Mouse (Mus musculus): ENCODE measurements around the gene Wdr5.
"Not testable (repeated sequence)": the region's sequence is repeated elsewhere in the genome, so short reads cannot be mapped to it uniquely, and the experiment has no call there.

Wdr5 gene

DNA sequence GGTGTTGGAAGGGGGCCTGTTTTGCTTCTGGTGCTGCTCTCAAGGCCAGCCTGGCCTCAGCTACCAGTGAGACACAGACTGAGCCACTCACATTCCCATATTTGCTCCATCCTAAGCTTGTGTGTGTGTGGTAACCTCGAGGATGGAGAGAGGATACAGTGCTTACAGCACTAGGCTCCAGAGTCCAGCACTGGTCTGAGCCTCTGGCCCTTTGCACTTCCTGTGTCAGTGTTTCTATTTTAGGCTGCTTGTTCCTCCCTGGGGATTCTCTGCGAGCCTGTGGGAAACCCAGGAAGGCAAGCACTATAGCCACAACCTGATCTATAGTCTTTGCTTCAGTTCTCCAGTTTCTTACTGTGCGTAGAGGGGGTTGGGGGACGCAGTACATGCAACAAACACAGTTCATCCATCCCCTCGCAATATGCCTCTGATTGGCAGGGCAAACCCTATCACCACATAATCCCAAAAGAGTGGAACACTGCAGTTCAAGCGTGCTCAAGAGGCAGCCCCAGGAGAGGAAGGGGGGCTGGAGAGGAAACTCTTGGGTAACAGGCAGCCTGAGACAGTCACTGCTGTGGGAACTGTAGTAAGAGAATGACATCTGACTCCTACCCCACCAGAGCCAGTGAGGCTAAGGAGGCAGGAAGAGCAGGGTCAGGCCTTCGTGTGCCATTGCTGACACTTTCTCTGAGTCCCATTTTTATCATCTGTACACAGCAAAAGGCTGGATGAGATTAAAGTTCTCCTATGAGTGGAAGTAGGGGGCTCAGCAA is 10.7 kb upstream of the Wdr5 start:
- DNase-seq (ENCODE audit: low read depth): no peak

DNA sequence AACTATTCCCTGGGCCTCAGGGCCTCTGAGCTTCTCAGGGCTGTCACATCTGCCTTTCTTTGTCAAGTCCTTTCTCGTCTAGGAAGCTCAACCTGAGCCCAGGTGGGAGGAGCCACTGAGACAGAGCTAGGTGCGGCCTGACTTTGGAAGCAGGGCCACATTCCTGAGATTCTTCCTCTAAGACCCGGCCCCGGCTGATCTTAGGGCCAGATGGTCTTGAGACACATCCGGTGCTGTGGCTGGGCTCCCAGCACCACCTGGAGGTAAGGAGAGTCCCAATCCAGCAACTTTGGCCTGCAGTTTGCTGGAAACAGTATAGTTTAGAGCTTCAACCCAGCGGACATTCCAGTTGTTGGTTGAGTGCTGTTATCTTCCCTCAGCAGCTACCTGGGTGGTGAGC is 9.4 kb upstream of the Wdr5 start:
- no peak for DNase-seq (ENCODE audit: low read depth)

DNA sequence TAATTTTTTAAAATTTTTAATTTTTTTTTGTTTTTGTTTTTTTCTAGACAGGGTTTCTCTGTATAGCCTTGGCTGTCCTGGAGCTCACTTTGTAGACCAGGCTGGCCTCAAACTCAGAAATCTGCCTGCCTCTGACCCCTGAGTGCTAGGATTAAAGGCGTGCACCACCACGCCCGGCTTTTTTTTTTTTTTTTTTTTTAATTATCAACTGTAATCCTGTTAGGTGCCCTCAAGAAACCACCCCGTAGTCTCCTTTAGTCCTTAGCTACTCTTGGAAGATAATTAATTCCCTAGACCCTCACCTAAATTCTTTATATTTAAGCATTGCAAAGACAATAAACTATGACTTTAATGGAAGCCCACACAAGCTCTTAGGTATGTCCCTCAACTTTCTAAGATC is 8.3 kb upstream of the Wdr5 start:
- DNase-seq (ENCODE audit: low read depth): not testable (repeated sequence)

DNA sequence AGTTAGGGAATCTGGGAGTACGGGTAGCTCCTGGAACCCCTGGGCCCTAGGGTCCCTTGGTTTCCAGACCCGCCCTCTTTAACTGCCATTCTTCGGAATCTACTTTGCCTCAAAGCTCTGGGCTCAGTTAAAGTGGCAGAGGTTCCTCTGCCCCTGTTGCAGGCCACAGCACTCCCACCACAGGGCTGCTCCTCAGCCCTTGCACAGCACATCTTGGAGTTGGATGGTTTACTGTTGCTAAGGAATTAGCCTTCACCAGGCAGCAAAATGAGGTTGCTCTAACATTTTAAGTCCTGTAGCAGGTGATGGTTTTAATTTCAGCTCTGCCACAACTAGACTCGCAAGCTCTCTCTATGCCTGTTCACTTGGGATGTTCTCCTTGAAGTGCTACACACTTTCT is 7.4 kb upstream of the Wdr5 start, which contains the start of gene Brd3:
Gene Brd3, minus strand, starts transcription at position 101 of the 400 bp plus-strand sequence.
- DNase-seq (ENCODE audit: low read depth): no peak

DNA sequence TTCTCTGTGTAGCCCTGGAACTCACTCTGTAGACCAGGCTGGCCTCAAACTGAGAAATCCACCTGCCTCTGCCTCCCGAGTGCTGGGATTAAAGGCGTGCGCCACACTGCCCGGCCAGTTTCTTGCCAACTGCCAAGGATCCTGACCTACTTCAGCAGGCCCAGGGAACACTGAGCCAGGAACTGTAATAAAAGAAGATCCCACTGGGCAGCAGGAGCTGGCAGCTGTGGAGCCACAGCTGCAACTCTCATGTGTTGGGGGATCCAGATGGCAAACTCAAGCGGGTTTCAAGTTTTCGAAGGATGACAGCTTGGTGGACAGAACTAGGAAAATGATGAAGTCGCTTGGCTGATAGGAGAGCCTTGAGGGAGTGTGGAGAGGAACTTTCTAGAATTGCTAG is 4.3 kb upstream of the Wdr5 start:
- no peak for DNase-seq (ENCODE audit: low read depth)

DNA sequence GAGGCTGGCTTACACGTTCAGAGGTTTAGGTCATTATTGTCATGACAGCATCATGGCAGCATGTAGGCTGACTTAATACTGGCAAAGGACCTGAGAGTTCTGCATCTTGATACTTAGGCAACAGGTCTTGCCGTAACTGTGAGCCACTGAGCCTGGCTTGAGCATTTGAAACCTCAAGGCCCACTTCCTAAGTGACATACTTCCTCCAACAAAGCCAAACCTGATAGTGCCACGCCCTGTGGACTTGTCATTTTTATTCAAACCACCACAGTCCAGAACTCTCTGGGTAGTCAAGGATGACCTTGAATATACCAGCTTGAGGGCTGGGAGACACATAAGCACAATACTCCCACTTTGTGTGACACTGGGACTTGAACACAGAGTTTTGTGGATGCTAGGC is 2.0 kb upstream of the Wdr5 start:
- no peak for DNase-seq (ENCODE audit: low read depth)

DNA sequence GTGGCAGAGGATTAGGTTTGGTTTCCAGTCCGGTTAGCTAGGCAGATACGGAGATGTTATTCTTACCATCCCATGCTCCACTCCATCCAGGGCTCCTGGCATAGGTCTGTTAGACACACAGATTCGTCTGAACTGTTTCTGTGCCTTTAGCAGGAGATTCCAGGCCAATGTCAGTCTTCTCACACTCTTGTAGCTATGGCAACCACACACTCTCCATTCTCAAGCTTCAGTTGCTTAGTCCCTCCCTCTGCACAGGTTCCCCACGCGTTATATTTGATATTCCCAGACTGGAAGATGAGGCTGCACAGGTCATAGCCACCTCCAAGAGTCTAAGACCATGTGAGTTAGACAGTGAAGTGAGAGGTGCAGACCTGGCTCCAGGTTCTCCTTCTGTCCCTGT is 1.1 kb upstream of the Wdr5 start:
- no peak for DNase-seq (ENCODE audit: low read depth)

DNA sequence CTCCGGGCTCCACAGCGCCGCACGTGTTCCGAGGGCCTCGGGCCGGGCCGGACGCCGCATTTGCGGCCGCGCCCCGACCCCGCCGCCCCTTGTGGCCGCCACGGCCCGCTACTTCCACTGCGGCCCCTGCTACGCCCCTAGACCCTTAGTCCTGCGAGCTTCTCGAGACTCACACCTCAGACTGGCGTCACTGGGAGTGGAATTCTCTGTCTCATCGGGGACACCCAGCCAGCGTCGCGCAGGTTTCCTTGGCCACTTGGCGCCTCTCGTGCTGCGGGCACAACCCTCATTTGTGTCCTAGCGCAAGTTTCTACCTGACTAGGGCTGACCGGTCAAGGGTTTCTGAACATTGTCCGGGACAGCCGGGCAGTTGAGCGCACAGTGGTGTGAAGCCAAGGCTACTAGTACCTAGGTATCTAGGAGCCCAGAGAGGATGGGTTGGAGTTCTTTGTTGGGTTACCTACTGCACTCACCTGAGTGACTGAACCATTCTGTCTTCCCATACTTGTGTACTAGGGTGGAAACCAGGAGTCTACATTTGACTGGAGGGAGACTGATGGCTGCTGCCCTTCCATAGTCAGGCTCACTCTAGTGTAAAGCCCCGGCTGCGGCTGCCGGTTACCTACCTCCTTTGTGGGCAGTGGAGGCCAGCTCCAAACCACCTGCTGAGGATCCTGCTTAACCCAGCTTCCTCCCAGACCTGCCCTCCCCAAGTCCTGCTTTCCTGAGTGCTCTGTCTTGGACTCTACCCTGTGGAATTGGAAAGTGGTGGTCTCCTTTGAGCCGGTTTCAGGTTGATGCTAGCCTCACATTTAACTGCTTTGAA is 597 bp downstream of the Wdr5 start:
- DNase-seq (ENCODE audit: low read depth): no peak

DNA sequence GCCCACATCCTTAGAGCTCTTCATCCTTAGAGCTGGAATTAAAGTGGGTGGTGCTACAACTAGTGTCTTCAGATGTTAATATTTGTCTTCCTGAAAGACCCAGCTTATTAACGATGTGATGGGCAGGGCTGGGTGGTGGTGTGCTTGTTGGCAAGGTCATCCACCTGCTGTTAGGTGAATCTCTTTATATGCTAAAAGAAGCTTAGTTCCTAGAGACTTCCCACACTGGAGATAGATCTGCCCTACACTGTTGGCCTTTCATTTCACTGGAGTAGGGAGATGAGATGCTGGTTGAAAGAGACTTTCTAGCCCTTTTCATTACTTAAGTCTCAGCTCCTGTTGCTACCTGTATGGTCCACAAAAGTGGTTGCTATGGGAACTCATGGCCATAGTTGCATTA is 1.3 kb downstream of the Wdr5 start:
- no peak for DNase-seq (ENCODE audit: low read depth)

DNA sequence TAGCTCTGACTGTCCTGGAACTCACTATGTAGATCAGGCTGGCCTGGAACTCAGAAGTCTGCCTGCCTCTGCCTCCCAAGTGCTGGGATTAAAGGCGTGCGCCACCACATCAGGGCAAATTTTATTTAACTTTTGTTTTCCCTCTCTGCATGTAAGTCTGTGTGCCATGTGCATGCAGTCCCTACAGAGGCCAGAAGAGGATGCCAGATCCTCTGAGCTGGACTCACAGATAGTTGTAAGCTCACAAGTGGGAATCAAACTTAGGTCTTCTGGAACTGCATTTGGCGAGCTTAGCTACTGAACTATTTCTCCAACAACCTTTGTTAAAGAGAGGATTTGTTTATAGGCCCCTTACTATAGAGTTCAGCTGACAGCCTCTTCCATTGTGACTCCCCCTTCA is 3.3 kb downstream of the Wdr5 start:
- no peak for DNase-seq (ENCODE audit: low read depth)

DNA sequence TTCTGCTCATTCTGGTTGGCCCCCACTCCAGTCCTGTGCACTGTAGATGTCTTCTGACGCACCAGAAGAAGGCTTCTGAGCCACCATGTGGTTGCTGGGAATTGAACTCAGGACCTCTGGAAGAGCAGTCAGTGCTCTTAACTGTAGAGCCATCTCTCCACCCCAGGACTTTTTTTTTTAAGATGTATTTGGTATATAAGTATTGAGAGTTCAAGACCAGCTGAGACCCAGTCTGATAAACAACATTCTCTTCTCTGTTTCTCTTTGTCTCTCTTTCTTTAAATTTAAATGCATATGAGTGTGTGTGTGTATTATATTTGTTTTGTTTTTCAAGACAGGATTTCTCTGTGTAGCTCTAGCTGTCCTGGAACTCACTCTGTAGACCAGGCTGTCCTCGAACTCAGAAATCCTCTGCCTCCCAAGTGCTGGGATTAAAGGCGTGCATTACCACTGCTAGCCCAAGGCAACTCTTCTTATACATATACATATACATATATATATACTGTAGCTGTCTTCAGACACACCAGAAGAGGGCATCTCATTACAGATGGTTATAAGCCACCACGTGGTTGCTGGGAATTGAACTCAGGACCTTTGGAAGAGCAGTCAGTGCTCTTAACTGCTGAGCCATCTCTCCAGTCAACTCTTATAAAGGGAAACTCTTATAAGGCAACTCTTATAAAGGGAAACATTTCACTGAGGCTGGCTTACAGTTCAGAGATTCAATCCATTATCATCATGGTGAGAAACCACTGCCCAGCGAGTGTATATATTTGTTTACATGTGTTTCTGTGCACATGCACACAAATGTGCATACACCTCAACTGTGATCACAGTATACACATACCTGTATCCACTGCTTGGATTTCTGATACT is 23.7 kb downstream of the Wdr5 start:
- not testable (repeated sequence) for DNase-seq (ENCODE audit: low read depth)

DNA sequence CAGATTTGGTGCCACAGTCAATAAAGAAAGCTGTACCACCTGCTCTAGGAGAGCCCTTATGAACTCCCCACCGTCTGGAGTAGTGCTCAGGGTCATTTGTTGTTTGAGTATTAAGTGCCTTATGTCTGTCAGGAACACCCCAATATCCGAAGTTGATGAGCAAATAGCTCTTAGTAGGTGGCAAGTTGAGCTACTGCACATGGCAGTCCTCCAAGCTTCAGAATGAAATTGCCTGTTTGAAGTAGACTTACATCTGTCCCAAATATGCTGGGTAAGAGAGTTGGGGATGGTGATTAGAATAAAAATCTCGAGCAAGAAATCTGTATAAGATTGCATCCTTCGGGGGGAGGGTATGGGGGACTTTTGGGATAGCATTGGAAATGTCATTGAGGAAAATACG is 24.4 kb downstream of the Wdr5 start:
- DNase-seq (ENCODE audit: low read depth): no peak

DNA sequence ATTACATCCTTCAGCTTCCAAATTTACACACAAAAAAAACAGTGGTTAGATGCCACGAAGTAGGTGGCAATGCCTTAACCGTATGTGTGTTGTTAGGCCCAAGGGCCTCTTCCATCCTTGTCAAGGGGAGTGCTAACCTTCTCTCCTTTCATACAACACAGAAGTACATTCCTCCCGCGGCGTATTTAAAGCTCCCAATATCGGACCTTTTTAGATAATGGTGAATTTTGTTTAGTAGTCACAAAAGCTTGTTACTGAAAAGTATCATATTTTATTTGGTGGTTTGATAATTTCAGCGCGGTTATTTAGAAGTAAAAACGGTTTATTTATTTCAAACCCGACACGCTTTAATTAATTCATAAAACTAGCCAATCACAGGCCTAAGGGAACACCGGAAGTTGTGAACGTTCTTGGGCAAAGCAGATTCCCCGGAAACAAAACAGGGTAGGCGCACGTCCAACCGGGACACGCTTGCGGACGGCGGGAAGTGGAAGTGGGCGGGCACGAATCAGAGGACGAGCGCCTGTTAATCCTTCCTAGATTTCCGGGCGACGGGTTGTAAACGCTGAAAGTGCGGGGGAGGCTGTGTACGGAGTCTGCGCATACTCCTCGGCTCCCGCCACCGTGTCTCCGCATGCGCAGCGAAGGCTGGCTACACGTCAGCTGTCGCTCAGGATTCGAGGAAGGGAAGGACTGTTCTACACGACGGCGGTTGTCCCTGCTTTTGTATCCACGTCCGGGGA is 25.0 kb downstream of the Wdr5 start:
- peak; percentile 89 for DNase-seq (ENCODE audit: low read depth)

DNA sequence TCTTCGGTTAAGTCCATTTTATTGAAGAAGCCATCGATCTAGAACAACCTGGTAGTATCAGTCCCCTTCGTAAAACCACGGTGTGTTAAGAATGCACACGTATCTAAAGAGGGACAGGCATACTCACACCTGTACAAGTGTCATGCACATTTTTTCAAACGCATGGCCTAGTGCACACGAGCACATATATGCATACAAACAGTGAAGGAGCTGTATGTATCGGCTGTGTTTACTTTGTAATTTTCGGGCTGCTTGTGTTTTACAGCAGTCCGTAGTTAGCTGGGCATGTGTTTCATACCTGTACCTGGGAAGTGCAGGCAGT is 25.5 kb downstream of the Wdr5 start:
- DNase-seq (ENCODE audit: low read depth): no peak

DNA sequence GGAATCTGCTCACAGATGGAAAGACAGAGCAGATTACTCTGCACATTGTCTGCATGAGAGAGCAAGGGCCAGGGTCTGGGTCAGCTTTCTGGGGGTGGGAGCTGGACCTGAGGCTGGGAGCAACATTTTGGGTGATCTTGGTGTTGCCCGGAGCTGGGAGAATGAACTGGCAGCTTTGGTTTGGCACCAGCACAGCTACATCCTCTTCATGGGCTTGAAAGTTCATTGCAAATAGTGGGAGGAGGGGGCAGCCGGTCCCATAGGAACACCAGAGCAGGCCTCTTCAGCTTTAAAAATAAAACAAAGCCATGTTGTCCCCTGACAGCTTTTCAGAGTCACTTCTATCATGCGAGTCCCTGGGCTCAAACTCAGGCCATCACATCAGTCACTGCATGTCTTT is 26.3 kb downstream of the Wdr5 start:
- DNase-seq (ENCODE audit: low read depth): no peak

DNA sequence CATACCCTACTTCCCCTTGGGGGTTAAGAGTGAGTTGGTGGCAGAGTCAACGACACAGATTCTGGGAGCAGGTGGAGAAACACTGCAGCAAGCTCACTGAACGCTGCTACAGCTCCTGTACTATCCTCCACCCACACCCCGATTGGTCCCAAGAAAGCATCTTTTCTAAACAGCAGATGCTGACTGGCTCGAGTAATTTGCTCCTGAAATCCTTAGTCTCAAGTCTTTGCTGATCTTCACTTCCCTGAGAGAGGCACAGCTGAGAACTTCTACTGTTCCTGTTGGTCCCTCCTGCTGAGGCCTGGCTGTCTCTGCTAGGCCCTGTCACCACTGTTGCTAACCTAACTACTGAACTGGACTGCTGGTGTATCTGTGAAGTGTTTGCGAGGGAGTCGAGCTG is 29.7 kb downstream of the Wdr5 start:
- no peak for DNase-seq (ENCODE audit: low read depth)

DNA sequence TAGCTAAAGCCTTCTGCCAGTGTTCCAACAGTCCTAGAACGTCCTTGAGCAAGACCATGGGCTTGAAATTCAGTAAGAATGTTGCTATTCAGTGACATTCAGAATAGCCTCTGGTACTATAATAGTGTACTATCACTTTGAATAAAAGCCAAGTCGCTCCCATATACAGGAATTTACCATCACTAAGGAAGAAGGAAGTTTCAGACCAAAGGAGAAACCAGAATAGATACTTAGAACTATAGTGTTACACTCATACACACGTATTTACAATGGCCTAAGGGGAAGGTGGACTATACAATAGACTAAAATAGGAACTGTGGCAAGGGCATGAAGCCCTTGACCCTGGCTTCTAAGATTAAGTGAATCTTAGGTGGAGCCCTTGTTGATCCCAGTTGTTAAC is 30.6 kb downstream of the Wdr5 start:
- not testable (repeated sequence) for DNase-seq (ENCODE audit: low read depth)

DNA sequence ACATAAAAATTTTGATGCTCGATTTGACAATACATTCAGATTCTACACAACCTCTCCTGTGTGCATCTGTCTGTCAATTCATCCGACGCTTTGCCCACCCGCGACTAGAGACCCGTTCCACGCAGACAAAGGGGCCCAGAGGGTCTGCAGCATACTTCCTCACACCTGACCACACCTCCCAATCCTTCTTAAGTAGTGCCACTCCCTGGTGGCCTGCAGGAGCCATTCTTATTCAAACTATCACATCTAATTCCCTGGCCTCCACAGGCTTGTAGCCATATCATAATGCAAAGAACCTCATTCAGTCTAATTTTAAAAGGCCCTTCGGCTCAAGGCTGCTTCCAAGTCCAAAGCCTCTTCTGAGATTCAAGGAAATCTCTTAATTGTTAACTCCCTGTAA is 31.1 kb downstream of the Wdr5 start:
- not testable (repeated sequence) for DNase-seq (ENCODE audit: low read depth)

DNA sequence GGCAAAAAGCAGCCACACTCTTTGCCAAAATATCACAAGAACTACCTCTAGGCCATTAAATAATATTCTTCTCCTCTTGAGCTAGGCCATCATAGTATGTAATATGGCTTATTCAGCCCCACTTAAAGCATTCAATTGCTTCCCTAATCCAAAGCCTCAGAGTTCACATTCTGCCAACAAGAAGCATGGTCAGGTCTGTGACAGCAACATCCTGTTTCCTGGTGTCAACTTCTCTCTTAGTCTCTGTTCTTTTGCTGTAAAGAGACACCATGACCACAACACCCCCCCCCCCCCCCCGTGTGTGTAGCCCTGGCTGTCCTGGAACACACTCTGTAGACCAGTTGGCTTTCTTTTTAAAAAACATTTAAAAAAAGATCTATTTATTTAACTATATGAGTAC is 32.4 kb downstream of the Wdr5 start:
- DNase-seq (ENCODE audit: low read depth): no peak

DNA sequence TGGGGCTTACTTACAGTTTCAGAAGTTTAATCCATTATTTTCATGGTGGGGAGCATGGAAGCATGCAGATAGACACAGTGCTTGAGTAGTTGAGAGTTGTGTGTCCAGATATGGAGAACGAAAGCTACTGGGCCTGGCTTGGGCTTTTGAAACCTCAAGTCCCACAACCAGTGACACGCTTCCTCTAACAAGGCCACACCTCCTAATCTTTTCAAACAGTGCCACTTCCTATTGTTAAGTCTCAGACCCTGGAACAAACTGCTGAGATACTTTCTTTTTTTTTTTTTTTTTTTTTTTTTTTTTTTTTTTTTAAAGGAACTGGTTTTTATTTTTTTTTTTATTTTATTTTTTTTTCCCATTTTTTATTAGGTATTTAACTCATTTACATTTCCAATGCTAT is 33.0 kb downstream of the Wdr5 start:
- DNase-seq (ENCODE audit: low read depth): no peak

DNA sequence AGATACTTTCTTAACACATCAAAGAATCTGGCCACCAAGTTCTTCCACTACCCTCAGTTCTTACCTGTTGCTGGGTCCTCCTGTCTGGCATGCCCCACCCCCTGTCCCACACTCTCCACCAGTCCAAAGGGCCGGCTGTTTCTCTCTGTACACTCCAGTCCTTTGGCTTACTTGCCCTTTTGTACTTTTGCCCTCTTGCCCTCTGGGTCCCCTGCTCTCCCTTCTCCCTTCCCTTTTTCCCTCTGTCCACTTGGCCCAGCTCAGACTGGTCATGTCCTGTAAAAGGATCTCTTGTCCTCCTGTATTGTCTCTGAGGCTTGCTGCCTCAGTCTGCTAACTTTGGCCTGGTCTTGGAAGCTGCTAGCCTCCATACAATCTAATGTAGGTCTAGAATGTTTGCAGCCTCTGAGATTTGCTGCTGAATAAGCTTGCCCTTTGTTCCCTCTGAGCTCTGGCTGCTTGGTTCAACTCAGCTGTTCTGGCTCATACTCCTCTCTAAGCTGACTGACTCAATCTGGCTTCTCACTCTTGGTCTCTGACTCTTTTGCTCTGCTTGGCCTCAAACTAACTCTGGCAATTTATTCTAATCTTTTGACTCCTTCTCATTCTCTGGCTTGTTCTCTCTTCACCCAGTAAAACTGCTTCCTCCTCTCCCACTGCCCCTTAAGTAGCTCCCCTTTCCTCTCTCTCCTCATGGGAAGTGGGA is 33.9 kb downstream of the Wdr5 start:
- DNase-seq (ENCODE audit: low read depth): no peak
